Mouse (Mus musculus): ENCODE data around the gene Prdm8.

- TF ChIP-seq CTCF (IDR thresholded peaks at IDR 0.05; ENCODE audit: low read depth, low read length) = no peak
- TF ChIP-seq POLR2A (IDR thresholded peaks at IDR 0.05; ENCODE audit: insufficient read depth, low read length) = no peak
Observed at GRCm38 (mm10) chr5:98139297-98139660, 27.7 kb upstream of the Prdm8 start.

Data from ES-Bruce4 (cell line).